Mouse (Mus musculus) neural tube, embryonic 10.5 days (tissue): ENCODE results near the gene Lca5l.

Experiments used
- DNase-seq: peaks from one replicate; pipeline ENCODE4 v3.0.0-alpha.2; 2017; ENCODE audit warnings: low spot score; ENCODE audit errors: extremely low spot score

The Lca5l gene

GRCm38 (mm10) chr16:96191531-96192506, at the start of gene Lca5l:
Lca5l (minus strand) TSS chr16:96192271.
- DNase-seq = peak; percentile 100

- DNase-seq = no peak
Observed at GRCm38 (mm10) chr16:96235366-96235970, 43.4 kb upstream of the Lca5l start, which contains the start of gene B3galt5. B3galt5 (plus strand) TSS chr16:96235801.

- no peak for DNase-seq
Observed at GRCm38 (mm10) chr16:96233996-96234395, 41.9 kb upstream of the Lca5l start.

GRCm38 (mm10) chr16:96231974-96232373, 39.9 kb upstream of the Lca5l start:
- no peak for DNase-seq

GRCm38 (mm10) chr16:96231251-96231650, 39.2 kb upstream of the Lca5l start:
- no peak for DNase-seq

- DNase-seq = peak; percentile 77
Observed at GRCm38 (mm10) chr16:96230411-96230810, 38.3 kb upstream of the Lca5l start.

DNA sequence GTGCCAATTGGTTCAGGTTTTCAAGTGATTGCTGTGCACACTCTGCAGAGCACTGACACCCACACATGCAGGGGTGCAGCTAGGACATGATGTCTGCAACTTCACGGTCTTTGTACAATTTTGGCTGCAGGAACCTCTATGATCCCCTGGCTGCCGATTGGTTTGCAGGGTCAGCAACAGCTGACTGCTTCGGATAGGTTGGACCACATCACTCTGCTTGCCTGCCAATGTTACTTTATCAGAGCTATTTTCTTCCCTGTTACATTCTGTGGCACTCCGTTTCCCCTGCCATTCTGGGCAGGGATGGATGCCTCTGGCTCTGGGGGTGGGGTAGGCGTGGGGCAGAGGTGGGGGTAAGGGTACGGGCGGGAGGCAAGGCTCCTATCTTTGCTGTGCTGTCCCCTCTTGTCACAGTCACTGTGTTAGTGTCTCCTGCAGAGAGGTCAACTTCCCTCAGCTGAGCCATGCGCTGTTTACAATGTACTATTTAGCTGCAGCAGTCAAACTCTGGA, 37.0 kb upstream of the Lca5l start:
- no peak for DNase-seq

DNA sequence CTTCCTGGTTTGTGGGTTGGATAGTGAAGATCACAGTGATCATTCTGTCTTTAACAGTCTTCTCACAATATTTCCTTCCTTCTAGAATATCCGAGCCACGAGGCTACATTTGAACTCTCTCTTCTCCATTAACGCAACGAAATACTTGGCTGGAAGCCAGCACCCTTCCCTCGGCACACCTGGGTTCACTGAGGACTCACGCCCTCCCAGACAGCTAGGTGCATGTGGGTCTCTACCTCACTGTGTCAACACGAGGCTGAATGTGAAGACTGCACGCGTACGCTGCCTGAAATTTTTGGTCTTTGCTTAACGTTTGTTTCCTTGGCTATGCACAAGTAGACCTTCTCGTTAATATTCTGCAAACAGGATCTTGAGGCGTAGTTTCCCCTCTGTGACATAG, 36.4 kb upstream of the Lca5l start:
- no peak for DNase-seq

- no peak for DNase-seq
Observed at GRCm38 (mm10) chr16:96222452-96222851, 30.4 kb upstream of the Lca5l start.

DNA sequence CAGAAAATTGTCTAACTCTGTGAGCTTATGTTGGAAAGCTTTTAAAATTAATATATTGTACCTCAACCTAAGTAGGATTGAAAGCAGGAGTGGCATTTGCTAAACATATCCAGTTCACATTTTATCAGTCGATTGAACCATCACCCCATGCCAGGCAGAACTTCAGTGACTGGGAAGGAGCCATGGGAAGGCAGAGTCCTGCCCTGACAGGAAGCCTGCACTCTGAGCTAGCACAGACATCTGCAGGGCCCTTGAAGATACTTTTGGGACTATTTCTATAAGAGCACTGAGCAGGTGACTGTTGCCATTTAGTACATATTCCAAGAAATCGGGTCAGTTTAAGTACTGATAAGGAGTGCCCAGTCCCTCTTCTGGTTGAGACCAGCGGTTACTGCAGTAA, 29.9 kb upstream of the Lca5l start:
- no peak for DNase-seq

GRCm38 (mm10) chr16:96221491-96221890, 29.4 kb upstream of the Lca5l start:
- DNase-seq = no peak

DNA sequence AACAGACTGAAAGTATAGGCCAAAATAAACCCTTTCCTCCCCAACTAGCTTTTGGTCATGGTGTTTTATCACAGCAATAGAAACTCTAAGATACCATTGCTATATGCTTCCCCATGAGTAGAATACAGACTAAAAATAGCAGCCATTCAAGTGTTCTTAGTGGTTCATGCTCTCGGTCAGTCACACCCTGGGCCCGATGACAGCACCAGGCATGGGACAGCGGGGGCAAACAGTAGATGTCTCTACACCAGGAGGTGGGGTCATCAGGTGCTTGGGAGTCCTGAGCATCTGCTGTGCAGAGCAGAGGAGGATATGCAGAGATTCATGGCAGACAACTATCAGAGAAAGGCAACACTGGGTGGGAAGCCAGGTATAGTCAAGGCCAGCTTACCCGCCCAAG, 21.0 kb upstream of the Lca5l start:
- no peak for DNase-seq

DNA sequence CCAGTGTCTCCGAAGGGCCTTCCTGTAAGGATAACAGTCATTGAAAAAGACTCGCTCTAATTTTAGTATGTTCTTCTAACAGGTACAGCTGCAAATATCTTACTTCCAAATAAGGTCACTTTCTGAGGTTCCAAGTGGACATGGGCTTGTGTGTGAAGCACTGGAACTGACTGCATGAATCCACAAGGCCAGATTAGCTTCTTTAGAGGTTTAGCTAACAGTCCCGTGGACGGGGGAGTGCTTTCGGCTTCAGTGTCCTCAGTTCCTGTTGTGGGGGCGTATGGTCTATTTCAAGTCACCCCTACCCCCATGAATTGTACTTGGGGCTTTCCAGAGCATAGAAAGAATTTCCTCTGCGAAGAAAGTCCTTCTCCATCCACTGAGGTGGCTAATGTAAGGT, 18.8 kb upstream of the Lca5l start:
- DNase-seq = no peak

DNA sequence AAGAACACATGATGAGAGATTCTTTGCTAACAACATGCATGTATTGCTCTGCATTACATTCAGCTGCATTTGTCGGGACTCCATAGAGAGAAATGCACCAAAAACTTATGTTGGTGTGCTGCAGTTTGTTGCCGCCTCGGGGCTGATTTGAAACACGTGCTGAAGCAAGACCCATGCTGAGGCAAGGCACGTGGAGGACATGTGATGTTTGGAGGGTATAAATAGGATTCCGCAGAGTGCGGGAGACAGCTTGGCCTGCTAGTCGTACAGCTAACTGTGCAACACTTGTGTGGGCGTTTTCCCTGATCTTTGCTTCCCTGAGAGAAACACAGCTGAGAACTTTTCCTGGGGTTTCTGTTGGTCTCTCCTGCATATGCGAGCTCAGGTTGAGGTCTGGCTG, 17.7 kb upstream of the Lca5l start:
- DNase-seq = no peak

GRCm38 (mm10) chr16:96201485-96202232, 9.6 kb upstream of the Lca5l start:
- no peak for DNase-seq

DNA sequence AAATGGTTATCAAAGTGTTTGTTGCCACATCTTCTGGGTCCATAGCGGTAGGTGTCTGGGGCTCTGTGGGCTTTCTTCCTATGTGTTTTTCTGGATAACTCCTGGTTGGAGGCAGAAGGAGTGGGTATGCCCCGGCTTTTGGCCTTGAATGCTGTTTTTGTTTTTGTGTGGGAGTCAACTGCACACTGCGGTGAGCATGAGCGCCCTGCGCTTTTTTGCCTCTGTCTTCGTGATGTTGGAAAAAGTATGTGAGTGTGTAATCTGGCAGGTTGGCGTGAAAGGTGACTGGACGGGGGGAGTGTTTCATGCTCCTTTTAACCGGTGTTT, 8.6 kb upstream of the Lca5l start:
- DNase-seq = no peak

GRCm38 (mm10) chr16:96199913-96200701, 8.0 kb upstream of the Lca5l start, which contains the start of gene Sh3bgr:
Sh3bgr (plus strand) TSS chr16:96200450.
- DNase-seq = peak; percentile 51

- no peak for DNase-seq
Observed at GRCm38 (mm10) chr16:96187619-96188018, 4.5 kb downstream of the Lca5l start.

- DNase-seq = no peak
Observed at GRCm38 (mm10) chr16:96179156-96179555, 12.9 kb downstream of the Lca5l start.

DNA sequence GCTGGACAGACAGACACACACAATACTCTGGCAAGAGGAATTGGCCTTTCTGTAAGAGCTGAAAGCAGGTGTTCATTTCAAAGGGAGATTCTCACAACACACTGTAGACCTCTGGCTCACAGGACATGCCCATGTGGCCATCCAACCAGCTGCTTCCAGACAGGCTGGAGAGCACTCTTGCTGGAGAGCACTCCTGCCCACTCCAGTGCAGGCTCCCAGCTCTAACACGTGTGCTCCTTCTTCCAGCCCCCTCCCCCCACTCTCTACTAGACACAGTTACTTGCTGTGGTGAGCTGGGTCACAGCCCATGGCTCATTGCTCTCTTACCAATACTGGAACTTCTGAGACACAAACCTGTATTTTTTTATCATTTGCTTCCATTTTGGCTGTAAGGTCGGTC, 16.7 kb downstream of the Lca5l start:
- no peak for DNase-seq

GRCm38 (mm10) chr16:96173648-96174047, 18.4 kb downstream of the Lca5l start:
- DNase-seq = no peak
